Mouse (Mus musculus): ENCODE results near the gene Gm4131.

The Gm4131 gene

DNA sequence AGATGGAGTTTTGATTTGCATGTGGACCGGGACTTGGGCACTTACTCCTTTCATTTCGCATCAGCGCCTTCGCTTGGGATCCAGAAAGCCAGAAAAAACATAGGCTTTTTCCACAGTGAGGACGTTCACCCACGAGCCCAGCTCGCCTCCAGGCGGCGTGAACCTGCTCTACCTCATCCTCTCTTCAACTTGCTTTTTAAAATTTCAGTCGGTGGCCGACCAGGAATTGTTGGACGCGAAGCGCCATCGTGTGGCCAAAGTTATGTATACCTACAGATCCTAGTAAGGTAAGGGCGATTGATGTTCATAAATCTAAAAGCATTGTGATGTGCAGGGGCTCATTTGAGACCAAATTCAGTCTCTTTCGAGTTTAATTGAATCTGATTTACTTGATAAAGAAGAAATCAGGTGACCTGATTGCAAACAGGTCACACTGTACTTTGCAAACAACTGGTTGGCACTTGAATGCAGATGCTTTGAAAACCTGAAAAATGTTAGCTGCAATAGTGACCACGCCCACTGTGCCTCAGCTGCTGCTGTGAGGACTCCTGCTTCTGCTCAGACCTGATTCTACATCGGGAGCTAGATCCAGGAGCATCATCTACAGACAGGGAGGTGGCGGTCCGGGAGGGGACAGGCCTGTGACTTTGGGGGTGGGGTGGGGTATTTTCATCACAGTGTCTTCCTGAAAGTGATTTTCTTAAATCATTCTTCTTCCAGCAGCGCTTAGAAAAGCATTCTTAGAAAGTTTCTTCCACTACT lies 109.1 kb downstream of the Gm4131 start:
- peak; percentile 92 for DNase-seq (ENCODE audit: low read depth)

DNA sequence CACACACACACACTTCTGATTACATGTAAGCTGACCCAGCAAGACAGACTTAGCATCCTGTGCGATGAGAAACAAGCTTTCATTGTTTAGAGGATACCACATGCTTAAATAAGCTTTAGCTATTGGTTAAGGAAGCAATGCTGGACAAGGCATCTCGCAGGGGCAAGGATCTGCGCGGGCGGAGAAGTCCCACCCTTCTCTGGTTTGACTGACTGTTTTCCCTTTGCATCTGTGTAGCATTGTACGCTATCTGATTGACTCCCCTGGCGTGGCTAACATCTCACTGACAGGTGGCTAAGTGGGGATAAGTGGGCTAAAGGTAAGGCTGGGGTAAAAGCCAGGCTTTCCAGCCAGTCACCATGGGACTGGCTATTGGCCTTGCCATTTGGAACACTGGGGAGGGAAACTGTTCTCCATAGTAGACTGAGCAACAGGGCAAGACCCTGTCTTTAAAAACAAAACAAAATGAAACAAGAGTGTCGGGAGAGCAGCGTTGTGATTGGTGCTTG lies 110.4 kb downstream of the Gm4131 start, which contains the start of gene Gucy1b2:
Gene Gucy1b2, minus strand, starts transcription at position 51 of the 509 bp plus-strand sequence.
- DNase-seq (ENCODE audit: low read depth) = no peak

DNA sequence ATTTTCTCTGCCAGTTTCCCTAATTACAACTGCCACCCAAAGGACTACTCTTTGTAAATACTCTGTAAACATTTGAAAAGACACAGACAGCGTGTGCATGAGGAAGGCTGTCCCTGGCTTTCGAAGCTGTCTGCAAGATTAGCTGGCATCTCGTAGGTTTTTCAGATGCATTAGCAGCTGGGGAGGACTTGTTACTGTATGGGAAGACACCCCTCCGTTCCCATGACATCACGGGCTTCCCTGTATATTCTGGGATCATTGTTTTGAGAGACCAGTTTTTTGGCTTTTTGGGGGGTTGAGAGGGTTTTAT lies 111.2 kb downstream of the Gm4131 start:
- no peak for DNase-seq (ENCODE audit: low read depth)

DNA sequence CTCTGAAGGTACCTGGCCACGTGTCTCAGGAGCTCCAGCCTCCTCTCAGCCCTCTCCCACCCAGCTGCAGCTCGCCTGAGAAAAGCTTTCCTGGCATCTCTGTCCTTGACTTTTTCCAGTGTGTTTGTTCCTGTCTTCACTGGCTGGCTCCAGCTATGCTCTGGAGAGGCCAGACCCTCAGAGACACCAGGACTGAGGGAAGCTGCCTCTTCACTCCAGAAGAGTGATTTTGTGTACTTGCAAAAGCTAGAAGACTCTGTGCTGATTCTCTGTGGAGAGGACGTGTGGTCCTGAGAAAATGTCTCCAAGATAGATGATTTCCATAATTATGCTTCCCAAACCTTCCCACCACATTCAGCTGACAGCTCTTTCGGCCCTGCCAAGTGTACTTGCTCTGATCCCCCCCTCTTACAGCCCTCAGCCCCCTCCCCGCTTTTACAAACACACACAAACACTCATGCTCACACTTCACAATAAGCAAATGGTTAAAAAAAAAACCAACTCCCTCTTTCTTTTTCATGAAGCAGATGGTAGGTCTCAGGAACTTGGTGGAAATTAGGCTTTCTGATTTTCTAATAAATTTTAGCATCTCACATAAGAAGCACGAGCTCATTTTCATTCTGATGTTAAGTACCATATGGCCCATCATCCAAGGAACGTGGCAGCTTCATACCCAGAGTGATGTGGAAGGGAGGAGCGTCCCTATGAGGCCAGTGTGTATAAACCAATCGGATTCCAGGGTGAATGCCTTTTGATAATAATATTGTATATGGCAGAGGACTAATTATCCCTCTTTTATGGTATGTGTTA lies 111.8 kb downstream of the Gm4131 start:
- no peak for DNase-seq (ENCODE audit: low read depth)

DNA sequence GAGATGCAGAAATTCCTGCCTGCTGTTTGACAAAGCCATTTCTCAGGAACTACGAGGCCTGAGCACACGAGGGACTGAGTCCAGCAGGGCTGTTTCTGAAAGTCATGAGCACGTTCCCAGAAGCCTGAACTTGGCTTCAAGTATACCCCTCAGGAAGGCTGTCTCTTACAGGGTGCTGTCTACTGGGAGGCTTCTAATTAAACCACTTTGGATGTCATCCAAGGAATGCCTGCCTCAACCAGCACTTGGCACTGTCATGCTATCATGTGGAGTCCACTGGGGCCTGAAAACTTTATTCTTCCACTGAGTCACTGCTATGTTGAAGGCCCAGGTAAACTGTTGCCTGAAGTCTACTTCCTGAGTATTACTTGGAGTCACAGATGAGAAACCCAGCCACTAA lies 112.6 kb downstream of the Gm4131 start:
- DNase-seq (ENCODE audit: low read depth) = peak; percentile 11

DNA sequence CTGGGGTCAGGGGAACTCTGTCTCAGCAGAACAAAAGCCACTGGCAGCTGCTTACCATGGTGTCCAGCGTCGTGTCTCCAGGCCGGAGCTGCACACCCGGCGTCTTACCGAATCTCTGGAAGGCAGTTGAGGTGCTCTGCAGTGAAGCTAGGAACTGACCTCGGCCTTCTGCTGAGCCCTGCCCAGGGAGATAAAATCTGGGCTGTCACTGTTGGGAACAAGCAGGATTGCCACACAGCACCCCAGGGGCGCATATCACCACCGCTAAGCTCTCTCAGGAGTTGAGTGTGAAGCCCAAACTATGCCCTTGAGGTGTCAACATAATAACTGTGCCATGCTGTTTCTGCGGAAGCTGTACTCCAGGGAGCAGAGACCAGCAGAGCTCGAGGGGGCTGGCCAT lies 113.4 kb downstream of the Gm4131 start:
- DNase-seq (ENCODE audit: low read depth) = no peak

DNA sequence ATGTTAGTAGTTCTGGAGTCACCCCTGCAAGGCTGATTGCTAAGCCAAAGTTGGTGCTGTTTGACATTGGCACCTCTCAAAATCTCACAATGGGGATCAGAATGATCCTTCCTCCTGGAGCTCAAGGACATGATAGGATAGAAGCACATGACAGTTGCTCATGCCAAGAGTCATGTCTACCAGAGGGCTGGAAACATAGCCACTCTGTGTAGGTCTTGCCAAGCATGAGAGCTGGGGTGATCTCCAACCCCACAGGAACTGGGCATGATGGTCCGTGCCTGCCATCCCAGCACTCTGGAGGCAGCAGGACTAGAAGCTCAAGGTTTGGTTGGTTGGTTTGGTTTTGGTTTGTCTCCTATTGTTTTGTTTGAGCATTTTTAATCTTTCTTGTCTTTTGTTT lies 116.0 kb downstream of the Gm4131 start:
- no peak for DNase-seq (ENCODE audit: low read depth)

DNA sequence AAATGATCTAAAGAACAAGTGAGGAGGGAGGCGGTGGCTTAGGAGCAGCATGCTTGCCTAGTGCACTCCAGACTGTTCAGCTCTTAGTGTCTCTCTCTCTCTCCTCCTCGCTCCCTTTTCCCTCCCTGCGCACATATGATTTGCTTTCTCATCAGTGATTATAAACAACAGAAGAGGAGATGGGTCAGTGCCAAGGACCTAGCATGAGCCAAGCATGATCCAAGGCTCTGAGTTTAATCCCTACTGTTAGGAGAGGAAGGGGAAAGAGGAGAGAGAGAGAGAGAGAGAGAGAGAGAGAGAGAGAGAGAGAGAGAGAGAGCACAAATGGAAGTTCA lies 119.5 kb downstream of the Gm4131 start:
- no peak for DNase-seq (ENCODE audit: low read depth)

DNA sequence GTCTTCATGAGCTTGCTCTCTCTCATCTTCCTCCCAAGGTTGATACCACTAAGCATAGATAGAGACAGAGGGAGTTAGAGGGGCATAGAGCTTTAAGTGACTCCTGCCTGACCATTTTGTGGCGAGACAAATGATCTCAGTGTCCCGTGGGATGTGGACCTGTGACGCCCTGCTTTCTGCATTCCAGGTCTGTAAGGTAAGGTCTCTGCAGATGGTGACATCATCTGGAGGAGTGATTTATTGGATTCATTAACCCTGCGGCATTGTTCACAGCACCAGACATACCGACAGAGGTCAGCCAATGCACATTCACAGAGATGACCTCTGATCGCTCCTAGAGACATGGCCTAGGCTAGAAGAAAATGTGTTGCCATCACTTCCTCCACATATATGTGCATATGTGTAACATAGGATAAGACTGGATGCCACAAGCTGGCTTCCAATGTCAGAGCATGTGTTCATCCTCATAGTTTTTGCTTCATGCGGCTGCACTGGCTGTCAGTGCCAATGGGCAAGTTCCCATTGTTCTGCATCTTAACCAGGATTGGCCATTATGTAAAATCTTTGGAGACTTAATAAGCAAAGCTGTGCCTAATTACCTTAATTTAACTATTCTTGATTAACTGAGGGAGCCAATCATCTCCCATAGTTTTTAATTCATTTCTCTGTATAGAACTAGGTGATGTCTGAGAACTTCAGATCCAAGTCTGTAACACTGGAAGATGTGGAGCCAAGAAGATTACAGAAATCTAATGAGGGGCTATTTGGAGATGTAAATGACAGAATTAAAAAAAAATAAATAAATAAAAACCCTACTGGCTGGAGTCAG lies 120.1 kb downstream of the Gm4131 start:
- no peak for DNase-seq (ENCODE audit: low read depth)

DNA sequence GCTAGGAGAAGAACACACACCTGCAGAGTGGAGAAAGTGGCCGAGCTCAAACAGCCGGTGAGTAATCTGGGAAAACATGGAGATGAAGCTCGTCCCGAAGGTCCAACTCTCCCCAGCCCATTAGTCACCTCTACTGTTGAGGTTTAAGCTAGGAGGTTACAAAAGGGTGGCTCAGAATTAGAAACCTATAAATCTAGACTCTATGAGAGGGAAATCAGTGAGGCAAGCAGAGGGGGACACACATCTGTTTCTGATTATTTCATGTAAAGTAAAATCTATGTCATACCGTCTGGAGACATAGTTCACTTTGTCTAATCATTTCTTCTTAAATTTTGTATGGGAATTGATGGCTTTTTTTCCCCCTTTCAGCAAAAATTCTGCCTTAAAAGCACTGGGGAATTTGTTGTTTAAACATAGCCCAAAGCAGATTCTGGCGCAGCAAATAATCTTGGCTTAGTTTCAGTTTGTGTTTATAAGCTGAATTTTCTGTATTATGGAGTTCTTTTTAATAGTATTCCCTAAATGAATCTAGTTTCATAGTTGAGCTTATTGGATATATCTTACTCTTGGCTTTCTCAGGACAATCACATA lies 122.8 kb downstream of the Gm4131 start:
- peak; percentile 25 for DNase-seq (ENCODE audit: low read depth)

DNA sequence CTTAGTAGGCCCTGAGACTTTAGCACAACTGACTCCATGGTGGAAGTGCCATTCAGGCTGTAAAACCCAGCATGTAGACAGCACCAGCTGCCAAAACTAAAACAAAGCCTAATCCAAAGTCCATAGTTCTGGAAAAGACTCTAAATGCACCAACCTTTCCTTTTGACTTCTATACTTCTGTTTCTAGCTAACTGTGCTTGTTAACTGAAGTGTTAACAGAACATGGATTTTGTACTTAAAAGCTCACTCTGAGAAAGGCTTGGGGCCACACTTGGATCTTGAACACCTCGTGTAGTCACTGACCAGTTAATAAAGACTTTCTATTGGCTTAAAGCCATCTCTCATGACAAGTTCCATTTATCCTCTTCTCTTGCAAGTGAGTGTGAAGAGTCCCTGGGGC lies 123.8 kb downstream of the Gm4131 start:
- DNase-seq (ENCODE audit: low read depth) = no peak

DNA sequence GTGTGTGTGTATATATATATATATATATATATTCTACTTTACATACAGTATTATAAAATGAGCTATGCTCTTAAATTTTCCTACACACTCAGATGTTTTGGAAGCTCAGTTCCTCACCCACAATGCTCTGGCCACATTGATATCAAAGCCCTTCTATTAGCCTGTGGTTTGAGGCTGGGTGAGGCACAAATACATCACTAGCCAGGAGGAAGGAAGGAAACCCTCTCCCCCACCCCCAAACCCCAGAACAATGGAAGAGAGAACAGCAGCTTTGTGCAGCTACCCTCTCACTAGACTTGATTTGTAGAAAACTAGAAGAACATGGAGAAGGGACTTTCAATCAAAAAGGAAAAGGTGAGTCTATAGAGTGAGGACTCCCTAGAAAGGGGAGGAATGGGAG lies 126.7 kb downstream of the Gm4131 start:
- DNase-seq (ENCODE audit: low read depth) = no peak

DNA sequence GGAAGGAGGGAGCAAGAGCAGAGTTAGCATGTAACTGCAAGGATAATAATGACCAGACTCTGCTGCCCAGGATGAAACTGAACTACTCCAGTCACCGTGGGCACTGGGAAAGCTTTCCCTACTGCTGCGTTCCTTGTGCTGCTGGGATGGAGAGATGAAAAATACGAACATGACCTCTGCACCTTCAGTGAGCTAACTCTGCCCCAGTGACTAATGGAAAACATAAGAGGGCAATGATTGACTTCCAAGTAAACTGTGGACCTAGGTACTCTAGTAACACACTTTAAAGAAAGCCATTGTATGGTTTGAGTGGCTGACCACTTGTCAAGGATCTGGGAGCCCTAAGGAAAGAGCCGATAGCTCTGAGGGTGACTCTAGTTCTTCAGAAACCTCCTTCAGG lies 128.5 kb downstream of the Gm4131 start:
- no peak for DNase-seq (ENCODE audit: low read depth)

DNA sequence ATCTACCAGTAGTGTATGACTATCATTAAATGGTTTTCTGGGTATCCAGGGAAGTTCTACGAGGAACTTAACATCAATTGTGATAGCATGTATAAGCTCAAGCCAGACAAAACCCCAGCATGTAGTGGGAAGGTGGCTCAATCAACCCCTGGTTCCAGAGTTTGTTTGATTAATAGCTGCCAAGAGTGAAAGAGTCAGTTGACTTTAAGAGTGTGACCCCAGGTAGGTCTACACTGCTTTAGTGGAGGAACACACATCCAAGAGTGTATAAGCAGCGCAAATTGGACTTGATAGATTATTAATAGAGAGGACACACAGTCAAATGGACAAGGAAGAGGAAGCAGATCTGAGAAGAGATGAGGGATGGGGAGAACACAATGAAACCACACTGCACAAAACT lies 128.9 kb downstream of the Gm4131 start:
- no peak for DNase-seq (ENCODE audit: low read depth)

DNA sequence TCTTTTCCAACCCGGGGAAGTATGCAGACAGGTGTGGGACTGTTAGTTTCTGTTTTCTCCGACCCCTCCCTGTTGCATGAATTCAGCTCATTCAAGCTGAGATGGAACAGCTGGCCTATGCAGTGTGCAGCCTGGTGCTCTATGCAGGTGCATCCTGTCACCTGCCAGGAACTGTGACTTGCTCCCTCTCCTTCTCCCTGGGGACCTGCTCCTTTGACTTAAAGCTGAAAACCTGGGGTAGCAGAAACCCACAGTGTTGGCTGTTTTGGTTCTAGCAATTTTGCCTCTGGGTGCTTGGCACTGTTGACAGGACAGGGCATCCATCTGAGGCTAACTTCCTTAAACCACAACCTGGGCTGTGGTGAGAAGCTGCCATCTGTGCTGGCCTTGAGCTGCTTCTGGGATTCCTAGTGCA lies 141.4 kb downstream of the Gm4131 start:
- DNase-seq (ENCODE audit: low read depth) = no peak

DNA sequence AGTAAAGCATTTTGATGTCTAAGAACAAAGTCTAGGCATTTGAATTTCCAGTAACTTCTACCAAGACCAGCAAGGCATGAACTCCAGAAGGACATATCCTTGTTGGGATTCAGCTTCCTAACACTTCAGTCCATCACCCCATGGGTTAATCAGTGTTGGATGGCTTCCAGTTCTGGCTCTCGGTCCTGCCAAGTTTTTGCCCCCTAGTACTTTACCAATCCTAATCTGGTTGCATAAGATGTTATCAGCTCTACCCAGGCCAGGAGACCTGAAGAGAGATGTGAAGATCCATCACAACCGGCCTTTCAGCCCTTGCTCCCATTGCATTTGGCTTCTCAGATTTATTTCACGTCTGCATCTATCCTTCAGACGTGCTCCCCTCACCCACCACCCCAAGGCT lies 144.5 kb downstream of the Gm4131 start:
- DNase-seq (ENCODE audit: low read depth) = no peak

DNA sequence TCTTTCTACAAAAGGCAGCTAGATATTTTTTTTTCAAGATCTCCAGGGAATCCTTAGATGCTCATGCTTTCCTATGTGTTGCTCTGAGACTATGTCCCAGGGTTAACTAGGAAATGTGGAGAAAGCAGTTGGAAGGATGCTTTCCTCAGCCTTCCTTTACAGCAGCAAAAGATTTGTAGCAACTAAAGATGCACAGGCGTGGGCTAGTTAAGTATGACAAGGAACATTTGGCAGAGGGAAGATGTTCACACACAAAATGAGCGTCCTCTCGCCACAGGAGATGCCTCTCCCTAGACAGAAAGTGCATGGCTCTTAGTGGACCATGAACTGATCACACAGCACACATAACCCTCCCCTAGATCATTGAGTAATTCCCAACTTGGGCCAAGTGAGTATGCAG lies 149.2 kb downstream of the Gm4131 start:
- DNase-seq (ENCODE audit: low read depth) = no peak

DNA sequence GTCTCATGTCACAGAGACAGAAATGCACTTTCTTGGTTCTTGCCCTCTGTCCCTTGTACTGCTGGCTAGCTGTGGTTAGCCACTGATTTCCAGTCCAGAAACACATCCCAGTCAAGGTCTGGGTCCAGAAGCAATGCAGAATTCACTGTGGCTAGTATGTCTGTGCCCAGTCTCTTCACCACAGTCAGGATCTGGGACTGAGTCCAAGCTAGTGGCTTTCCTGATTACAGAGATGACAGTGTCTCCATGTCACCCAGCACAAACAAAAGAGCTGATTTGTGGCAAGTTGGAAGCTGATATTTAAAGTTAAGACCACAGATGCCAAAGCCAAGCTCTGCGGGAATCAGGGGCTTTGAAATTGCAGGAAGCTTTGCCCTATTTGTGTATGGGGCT lies 150.0 kb downstream of the Gm4131 start:
- no peak for DNase-seq (ENCODE audit: low read depth)

DNA sequence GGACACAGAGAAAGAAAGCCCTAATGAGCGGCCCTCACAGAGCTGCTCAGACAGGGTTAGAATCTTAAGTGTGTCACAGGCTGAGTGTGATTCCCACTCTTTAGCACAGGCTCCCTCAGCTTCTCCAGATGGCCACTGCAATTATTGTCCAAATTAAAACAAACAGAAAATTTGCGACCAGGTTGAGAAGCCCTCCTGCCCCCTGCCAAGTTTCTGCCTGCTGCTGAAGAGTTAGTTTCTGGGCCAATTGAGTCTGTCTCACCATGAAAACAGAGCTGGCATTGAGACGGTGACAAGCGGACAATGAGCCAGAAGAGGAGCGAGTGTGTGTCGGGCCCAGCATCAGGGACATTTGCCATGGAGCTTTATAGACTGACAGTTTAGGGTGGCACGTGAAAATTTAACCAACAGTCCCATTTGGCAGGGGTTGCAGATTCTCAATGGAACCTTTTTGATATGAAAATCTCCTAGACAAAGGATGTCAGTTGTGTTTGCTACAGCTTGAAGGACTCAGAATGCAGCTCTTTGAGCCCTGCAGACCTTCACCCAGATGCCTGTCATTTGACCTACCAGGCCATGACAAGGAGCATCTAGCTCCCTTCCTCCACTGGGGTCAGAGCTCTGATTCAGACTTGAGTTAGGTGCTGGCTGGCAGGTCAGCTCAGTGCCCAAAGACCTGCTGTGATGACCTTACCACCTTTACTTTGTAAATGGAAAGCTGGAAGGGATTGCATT lies 150.5 kb downstream of the Gm4131 start:
- no peak for DNase-seq (ENCODE audit: low read depth)

Measured in NIH3T3 (cell line).